Mouse (Mus musculus) intestine, embryonic 16.5 days (tissue): ENCODE measurements around the gene Vps26c. TPM values are rescaled to one million over a fixed set of nuclear protein-coding genes. Genes with fewer than 3 reads are reported as not detected.
"Not testable (repeated sequence)": the region's sequence is repeated elsewhere in the genome, so short reads cannot be mapped to it uniquely, and the experiment has no call there.

Experiments used
- ATAC-seq: fragments of 200-750 bp; cut with Nextera tagmentation; 2 replicates; pipeline ENCODE4 v1.8.0; 2017; ENCODE audit warnings: moderate TSS enrichment, moderate library complexity
- H3K27ac ChIP-seq: fragments of 300-500 bp; sonication (generic); 2 replicates; pipeline ENCODE4 v1.5.1; 2014; ENCODE audit warnings: mild to moderate bottlenecking, low read length
- H3K27me3 ChIP-seq: fragments of 300-500 bp; sonication (generic); replicated peaks from 2 replicates; pipeline ENCODE4 v1.6.1; 2014; ENCODE audit warnings: low read length, control low read depth, mixed read lengths; ENCODE audit not compliant: control insufficient read depth, insufficient read depth
- H3K36me3 ChIP-seq: fragments of 300-500 bp; sonication (generic); 2 replicates; pipeline ENCODE4 v1.6.1; 2014; ENCODE audit warnings: low read length, control low read depth; ENCODE audit not compliant: control insufficient read depth, insufficient read depth
- H3K4me1 ChIP-seq: fragments of 300-500 bp; sonication (generic); 2 replicates; pipeline ENCODE4 v1.6.1; 2014; ENCODE audit warnings: low read length, control low read depth, mixed read lengths; ENCODE audit not compliant: control insufficient read depth, insufficient read depth
- H3K4me2 ChIP-seq: fragments of 300-500 bp; sonication (generic); 2 replicates; pipeline ENCODE4 v1.6.1; 2014; ENCODE audit warnings: low read depth, low read length, control low read depth
- H3K4me3 ChIP-seq: fragments of 300-500 bp; sonication (generic); 2 replicates; pipeline ENCODE4 v1.5.1; 2014; ENCODE audit warnings: mild to moderate bottlenecking, low read length
- H3K9ac ChIP-seq: fragments of 300-500 bp; sonication (generic); 2 replicates; pipeline ENCODE4 v1.6.1; 2014; ENCODE audit warnings: low read depth, low read length
- H3K9me3 ChIP-seq: fragments of 300-500 bp; sonication (generic); 2 replicates; pipeline ENCODE4 v1.6.1; 2016; ENCODE audit warnings: low read length, control low read depth; ENCODE audit not compliant: control insufficient read depth
- WGBS: fragments of 180-500 bp; shearing (Covaris S2); extraction: QIAGEN DNeasy Blood & Tissue Kit; methylation state at CpG from one replicate; pipeline ENCODE4 v1.1.7; 2014; 5-methylcytosine and 5-hydroxymethylcytosine counted together
- polyA plus RNA-seq: library from polyadenylated mRNA; unstranded; fragments of >200 nt; fragmentation: Nextera tagmentation; extraction: Ambion mirVana; gene quantifications from 2 replicates; pipeline ENCODE4 v1.2.1, GENCODE M21; 2015

Gene Vps26c
- polyA plus RNA-seq, 1 experiment from 2014 or later: 67.7 TPM

DNA sequence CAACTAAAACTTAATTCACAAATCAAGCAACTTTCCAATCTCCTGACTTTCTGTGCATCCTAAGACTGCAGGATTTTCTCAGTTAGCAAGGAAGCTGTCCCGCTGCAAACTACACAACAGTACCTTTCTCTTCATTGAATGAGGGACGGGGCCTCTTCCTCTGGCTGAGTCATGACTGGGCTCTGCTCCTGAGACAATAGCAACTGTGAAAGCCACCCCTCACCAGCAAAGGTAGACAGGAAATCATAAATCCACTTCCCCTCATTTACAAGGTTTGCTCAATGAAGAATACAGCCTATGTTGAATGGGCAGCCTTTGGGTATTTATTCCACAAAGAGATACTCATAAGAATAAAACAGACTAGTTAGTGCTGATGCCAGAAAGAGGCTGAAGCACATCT lies 16.6 kb downstream of the Vps26c start:
- Histone ChIP-seq H3K36me3 (peaks cover 3% of the 10 kb centered on the region; the same call in 1 of the 2 replicates), H3K4me1 (0 out of 2 replicates have a peak, but pooled peaks cover 2% of the 10 kb centered on the region), H3K4me2 (no peak overlapping the region), H3K9ac (no peak overlapping the region), H3K27me3 (no peaks in the 10 kb centered on the region), H3K27ac (no peak overlapping the region), H3K4me3 (no peak overlapping the region), H3K9me3 (no peaks in the 10 kb centered on the region)
- ATAC-seq: no peak
- WGBS: 77% methylated on average over 2 of the region's 2 CpGs

DNA sequence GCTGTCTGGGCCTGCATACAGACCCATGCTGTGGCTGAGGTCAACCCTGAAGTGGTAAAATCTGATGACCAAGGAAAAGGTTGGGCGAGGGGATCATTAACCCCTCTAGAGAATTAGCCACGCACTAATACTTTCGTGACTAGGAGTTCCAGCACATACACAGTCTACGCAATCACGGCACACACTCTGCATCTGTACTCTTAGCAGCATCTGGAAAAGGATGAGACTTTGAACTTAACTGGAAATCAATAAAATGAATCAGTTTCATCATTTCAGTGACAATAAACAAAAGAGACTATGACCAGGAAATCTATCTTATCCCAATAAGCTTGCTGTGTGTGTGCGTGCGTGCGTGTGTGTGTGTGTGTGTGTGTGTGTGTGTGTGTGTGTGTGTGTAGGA lies 17.9 kb downstream of the Vps26c start:
- no peak overlapping the region for H3K9ac ChIP-seq
- no peak overlapping the region for H3K4me3 ChIP-seq
- H3K27ac ChIP-seq: no peak overlapping the region
- 0 out of 2 replicates have a peak, but pooled peaks cover 2% of the 10 kb centered on the region for H3K4me1 ChIP-seq
- no peaks in the 10 kb centered on the region for H3K9me3 ChIP-seq
- WGBS: 80% methylated on average over 8 of the region's 8 CpGs
- ATAC-seq: peak; percentile 50
- no peak overlapping the region for H3K4me2 ChIP-seq
- peaks cover 8% of the 10 kb centered on the region for H3K36me3 ChIP-seq
- H3K27me3 ChIP-seq: no peaks in the 10 kb centered on the region

DNA sequence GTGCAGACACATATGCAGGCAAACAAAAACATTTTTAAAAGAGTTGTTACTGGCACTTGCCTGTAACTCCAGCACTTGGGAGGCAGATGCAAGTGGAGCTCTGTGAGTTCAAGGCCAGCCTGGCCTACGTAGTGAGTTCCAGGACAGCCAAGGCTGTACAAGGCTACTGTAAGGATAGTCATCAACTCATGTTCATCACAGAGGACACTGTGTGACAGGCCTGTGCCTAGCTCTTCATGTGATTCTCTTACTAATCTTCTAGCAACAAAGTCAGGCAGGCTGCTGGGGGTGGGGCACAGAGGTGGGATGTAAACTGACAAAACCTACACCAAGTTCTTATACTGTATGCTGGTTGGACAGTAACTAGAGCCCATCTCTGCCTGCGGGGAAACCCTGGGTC lies 19.6 kb downstream of the Vps26c start:
- ATAC-seq: no peak
- Histone ChIP-seq H3K4me2 (no peak overlapping the region), H3K27me3 (no peaks in the 10 kb centered on the region), H3K9ac (no peak overlapping the region), H3K4me3 (no peak overlapping the region), H3K9me3 (no peaks in the 10 kb centered on the region), H3K4me1 (0 out of 2 replicates have a peak, but pooled peaks cover 2% of the 10 kb centered on the region), H3K27ac (no peak overlapping the region), H3K36me3 (peaks cover 8% of the 10 kb centered on the region)
- 95% methylated on average over 2 of the region's 2 CpGs for WGBS

DNA sequence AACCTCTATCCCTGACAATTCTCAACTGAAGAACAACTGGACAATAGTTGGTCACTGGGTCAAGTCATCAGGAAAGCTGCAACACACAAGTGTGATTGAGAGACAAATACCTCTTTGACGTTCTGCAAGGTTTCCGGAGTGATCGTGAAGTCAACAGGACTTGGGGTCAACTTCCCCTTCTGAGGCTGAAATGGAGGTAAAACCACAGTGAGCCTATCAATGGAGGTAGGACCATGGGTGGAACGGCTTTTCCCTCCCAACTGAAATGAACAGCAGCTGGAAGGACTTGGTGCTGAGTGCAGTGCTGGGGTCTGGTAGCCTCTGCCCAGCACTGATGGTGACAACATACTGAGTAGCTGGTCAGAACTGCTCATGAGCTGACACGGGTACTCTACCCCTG lies 22.4 kb downstream of the Vps26c start:
- H3K4me2 ChIP-seq: no peak overlapping the region
- no peak overlapping the region for H3K9ac ChIP-seq
- 90% methylated on average over 5 of the region's 5 CpGs for WGBS
- no peak for ATAC-seq
- no peaks in the 10 kb centered on the region for H3K27me3 ChIP-seq
- peaks cover 10% of the 10 kb centered on the region for H3K36me3 ChIP-seq
- no peaks in the 10 kb centered on the region for H3K9me3 ChIP-seq
- H3K4me1 ChIP-seq: 0 out of 2 replicates have a peak, but pooled peaks cover 2% of the 10 kb centered on the region
- H3K4me3 ChIP-seq: no peak overlapping the region
- H3K27ac ChIP-seq: no peak overlapping the region

DNA sequence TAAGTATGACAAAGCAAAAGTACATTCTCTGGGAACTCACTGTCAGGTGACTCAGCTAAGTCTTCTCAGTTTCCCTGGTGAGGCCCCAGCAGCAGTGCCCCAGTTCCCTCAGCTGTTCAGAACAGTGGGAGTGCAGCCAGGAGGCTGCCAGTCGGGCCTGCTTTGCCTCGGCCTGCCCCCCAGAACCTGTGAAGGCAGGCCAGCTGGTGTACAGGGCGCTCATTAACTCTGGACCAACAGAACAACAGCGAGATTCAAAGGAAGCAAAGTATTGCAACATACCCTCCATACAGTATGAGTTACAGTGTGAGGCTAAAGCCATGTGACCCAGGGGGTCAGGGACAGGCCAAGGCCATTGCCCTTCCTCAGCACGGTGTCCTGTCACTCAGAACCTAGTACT lies 28.7 kb downstream of the Vps26c start:
- Histone ChIP-seq H3K9me3 (no peaks in the 10 kb centered on the region), H3K4me2 (no peak overlapping the region), H3K36me3 (peaks cover 18% of the 10 kb centered on the region), H3K27ac (no peak overlapping the region), H3K4me1 (no peaks in the 10 kb centered on the region), H3K9ac (no peak overlapping the region), H3K27me3 (no peaks in the 10 kb centered on the region), H3K4me3 (no peak overlapping the region)
- WGBS: 68% methylated on average over 5 of the region's 5 CpGs
- peak; percentile 78 for ATAC-seq

DNA sequence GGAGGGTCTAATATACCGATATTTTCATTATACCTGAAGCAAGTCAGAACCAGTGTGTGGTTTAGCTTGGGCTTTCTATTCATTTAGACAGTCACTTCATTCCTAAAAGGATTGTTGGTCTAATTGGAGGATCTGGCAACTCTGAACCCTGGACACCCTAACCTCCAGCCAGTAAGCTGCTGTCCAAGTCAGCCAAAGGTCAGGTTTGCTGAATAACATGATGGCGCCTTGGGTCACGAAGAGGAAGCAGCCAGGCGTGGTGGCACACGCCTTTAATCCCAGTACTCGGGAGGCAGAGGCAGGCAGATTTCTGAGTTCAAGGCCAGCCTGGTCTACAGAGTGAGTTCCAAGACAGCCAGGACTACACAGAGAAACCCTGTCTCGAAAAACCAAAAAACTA lies 29.5 kb downstream of the Vps26c start:
- not testable (repeated sequence) for H3K27ac ChIP-seq, ATAC-seq, H3K4me2 ChIP-seq, H3K9me3 ChIP-seq, H3K4me1 ChIP-seq, H3K4me3 ChIP-seq, H3K9ac ChIP-seq, H3K27me3 ChIP-seq
- WGBS: 95% methylated on average over 7 of the region's 7 CpGs
- H3K36me3 ChIP-seq: peaks cover 18% of the 10 kb centered on the region

DNA sequence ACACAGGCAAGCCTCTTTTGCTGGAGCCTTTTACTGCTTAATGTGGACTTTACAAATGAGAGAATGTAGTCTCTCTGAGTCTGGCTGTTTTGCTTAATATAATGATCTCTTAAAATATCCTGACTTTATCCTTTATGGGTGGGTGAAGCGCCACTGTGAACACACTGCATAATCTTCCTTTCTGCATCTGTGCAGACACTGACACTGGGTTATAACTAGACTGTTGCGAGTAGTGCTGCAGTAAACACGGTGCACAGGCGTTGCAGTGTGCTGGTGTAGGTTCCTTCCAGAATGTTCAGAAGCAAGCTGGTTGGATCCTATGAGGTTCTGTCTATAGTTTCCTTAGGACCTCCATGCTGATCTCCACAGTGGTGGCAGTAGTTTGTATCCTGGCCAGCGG lies 37.3 kb downstream of the Vps26c start:
- Histone ChIP-seq H3K4me1 (no peaks in the 10 kb centered on the region), H3K27me3 (no peaks in the 10 kb centered on the region), H3K36me3 (no peaks in the 10 kb centered on the region), H3K4me2 (no peak overlapping the region), H3K9ac (no peak overlapping the region), H3K9me3 (no peaks in the 10 kb centered on the region), H3K27ac (no peak overlapping the region), H3K4me3 (no peak overlapping the region)
- WGBS: 85% methylated on average over 5 of the region's 5 CpGs
- ATAC-seq: no peak

DNA sequence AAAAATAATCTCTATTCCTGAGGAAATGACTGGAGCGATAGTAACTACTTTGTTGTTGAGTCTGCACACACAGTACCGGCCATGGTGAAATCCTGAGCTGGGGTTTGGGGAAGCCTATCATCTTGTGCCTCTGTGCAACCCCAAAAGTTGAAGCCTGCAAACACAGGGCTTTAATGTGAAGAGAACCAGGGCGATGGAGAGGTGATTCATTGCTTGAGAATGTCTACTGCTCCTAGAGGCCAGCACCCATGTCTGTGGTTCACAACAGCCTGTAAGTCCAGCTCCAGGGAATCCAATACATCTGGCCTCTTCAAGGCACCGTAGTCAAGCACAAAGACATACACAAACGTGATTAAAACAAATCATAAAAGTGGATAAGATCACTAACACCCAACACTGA lies 39.3 kb downstream of the Vps26c start:
- no peaks in the 10 kb centered on the region for H3K4me1 ChIP-seq
- no peak overlapping the region for H3K4me3 ChIP-seq
- H3K9ac ChIP-seq: no peak overlapping the region
- ATAC-seq: no peak
- no peak overlapping the region for H3K27ac ChIP-seq
- WGBS: 64% methylated on average over 5 of the region's 5 CpGs
- H3K4me2 ChIP-seq: no peak overlapping the region
- no peaks in the 10 kb centered on the region for H3K9me3 ChIP-seq
- H3K27me3 ChIP-seq: no peaks in the 10 kb centered on the region
- no peaks in the 10 kb centered on the region for H3K36me3 ChIP-seq

DNA sequence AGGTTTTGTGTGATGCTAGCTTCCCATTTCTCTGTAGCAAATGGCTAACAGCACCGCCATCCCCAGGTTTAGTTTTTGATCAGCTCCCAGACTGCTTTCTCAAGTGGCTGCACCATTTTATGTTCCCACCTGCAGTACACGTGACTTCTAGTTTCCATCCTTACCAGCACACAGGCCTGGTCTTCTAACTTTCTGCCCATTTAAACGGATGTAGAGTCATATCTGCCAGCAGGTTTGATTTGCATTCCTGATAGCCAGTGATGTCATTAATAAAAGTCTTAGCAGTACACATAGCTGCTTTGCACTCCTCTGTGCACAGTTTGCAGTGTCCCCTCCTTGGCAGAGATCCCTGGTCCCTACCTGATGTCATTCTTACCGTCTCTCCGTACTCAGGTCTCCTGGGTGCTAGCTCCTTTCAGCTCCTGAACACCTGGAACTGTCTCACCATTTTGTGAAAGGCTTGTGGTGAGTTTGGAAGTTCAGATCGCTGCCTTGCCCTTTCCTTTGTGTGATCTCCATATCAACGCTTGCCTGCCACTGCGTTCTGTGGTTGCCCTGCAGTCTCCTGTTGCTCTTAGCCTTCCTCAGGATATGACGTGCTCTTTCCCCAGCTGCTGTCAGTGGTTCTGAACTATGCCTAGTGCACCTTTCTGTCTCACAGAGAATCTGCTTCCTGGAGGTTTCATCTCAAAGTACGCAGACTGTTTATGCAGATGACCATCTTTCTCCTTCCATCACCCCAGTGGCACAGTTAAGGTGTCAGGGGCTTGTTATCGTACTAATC lies 41.7 kb downstream of the Vps26c start:
- Histone ChIP-seq H3K27ac (no peak overlapping the region), H3K36me3 (no peaks in the 10 kb centered on the region), H3K4me1 (no peaks in the 10 kb centered on the region), H3K9ac (no peak overlapping the region), H3K27me3 (no peaks in the 10 kb centered on the region), H3K4me2 (no peak overlapping the region), H3K9me3 (no peaks in the 10 kb centered on the region), H3K4me3 (no peak overlapping the region)
- ATAC-seq: no peak
- 75% methylated on average over 11 of the region's 11 CpGs for WGBS
